Mouse (Mus musculus): Measurements from ENCODE around the gene Cacna1a.

Gene Cacna1a

GRCm38 (mm10) chr8:84413886-84414851, 25.9 kb downstream of the Cacna1a start:
- DNase-seq = peak; percentile 15 to 19

GRCm38 (mm10) chr8:84414918-84415317, 26.7 kb downstream of the Cacna1a start:
- DNase-seq = no peak

GRCm38 (mm10) chr8:84415378-84415898, 27.2 kb downstream of the Cacna1a start:
- DNase-seq = peak in 1 of 2 experiments; percentile 5

GRCm38 (mm10) chr8:84416041-84416440, 27.8 kb downstream of the Cacna1a start:
- no peak for DNase-seq

- DNase-seq = no peak
These were observed 28.7 kb downstream of the Cacna1a start for GRCm38 (mm10) chr8:84416915-84417314.

GRCm38 (mm10) chr8:84417840-84418239, 29.6 kb downstream of the Cacna1a start:
- DNase-seq = no peak

GRCm38 (mm10) chr8:84424426-84424825, 36.2 kb downstream of the Cacna1a start:
- no peak for DNase-seq

GRCm38 (mm10) chr8:84426087-84426486, 37.8 kb downstream of the Cacna1a start:
- DNase-seq = no peak

GRCm38 (mm10) chr8:84426582-84426981, 38.3 kb downstream of the Cacna1a start:
- no peak for DNase-seq

- DNase-seq = no peak
These were observed 39.8 kb downstream of the Cacna1a start for GRCm38 (mm10) chr8:84428034-84428433.

GRCm38 (mm10) chr8:84429014-84429413, 40.8 kb downstream of the Cacna1a start:
- DNase-seq = no peak

- no peak for DNase-seq
These were observed 41.3 kb downstream of the Cacna1a start for GRCm38 (mm10) chr8:84429492-84429891.

GRCm38 (mm10) chr8:84435370-84435769, 47.1 kb downstream of the Cacna1a start:
- DNase-seq = no peak

- no peak for DNase-seq
These were observed 51.6 kb downstream of the Cacna1a start for GRCm38 (mm10) chr8:84439813-84440212.

- DNase-seq = no peak
These were observed 53.8 kb downstream of the Cacna1a start for GRCm38 (mm10) chr8:84442043-84442442.

GRCm38 (mm10) chr8:84446571-84446991, 58.3 kb downstream of the Cacna1a start:
- no peak for DNase-seq

- peak; percentile 3 for DNase-seq
These were observed 66.3 kb downstream of the Cacna1a start for GRCm38 (mm10) chr8:84454532-84454931.

- no peak for DNase-seq
These were observed 70.6 kb downstream of the Cacna1a start for GRCm38 (mm10) chr8:84458853-84459252.

- no peak for DNase-seq
These were observed 71.0 kb downstream of the Cacna1a start for GRCm38 (mm10) chr8:84459276-84459675.

- no peak for DNase-seq
These were observed 72.5 kb downstream of the Cacna1a start for GRCm38 (mm10) chr8:84460698-84461097.

- DNase-seq = no peak
These were observed 78.7 kb downstream of the Cacna1a start for GRCm38 (mm10) chr8:84466932-84467331.

- no peak for DNase-seq
These were observed 80.8 kb downstream of the Cacna1a start for GRCm38 (mm10) chr8:84469076-84469475.

- DNase-seq = peak in 1 of 2 experiments; percentile 5
These were observed 83.2 kb downstream of the Cacna1a start for GRCm38 (mm10) chr8:84471271-84471995.
